Mouse (Mus musculus) stomach, postnatal 0 days (tissue): ENCODE measurements around the gene Prss57.

ENCODE experiments used
- CTCF ChIP-seq: IDR thresholded peaks from 2 replicates; pipeline ENCODE4 v1.5.1; 2016; ENCODE audit warnings: antibody characterized with exemption, low read depth, mild to moderate bottlenecking, moderate library complexity
- EP300 ChIP-seq: optimal IDR thresholded peaks from 2 replicates; pipeline ENCODE3; 2016; ENCODE audit warnings: antibody characterized with exemption

DNA sequence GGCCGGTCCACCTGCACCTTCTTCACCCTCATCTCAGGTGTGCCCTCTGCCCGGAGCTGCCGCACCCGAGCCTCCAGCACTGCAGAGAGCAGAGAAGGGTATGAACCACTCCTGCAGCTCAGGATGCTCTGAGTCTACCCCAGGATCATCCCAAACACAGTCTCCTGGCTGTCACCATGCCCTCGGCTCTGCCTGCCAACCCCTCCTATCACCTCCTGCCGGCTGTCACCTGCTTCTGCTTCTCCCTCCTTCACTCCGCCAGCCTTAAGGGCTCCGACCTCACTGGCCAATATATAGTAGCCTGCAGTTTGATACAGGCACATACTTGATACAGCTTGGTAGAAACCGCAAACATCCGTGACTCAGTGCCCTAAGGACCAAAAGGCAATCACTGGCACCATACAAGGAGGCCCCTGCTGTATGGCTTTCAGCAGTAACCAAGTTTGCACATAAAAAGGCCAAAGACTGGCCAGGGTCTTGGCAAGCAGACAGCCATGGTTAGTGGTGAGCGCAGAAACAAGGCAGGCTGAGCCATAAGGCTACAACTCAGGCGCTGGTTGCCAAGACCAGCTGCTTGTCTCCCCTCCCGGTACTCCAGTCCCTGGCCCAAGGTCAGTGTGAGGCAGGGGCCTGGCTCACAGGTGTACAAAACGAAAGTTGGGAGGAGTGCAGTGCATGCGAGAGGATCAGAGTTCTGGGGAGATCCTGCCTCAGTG is 47.0 kb downstream of the Prss57 start:
- TF ChIP-seq CTCF: no peak
- TF ChIP-seq EP300: no peak
